10 mouse cellular contexts compared by ENCODE assay signal in the genomic region with DNA sequence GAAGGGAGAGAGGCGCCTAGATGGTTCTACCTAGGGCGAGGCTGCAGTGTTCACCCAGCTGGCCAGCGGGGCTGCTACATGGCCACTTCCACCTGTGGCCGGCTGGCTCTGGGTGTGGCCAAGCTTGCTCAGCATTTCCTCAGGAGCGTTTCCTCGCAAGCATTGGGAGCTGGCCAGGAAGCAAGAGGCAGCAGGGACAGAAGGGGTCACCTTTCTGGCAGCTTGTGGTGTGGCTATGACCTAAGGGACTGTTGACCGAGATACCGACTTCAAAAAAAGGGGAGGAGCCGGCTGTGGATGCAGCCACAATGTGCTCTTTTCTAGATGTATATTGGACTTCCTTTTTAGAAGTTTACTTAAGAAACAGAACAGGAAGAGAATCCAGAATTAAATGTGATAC. TPM values are rescaled to one million over a fixed set of nuclear protein-coding genes. Genes with fewer than 3 reads are reported as not detected.
DNase-seq lines count a peak whose midpoint lies in the region; ATAC-seq lines count a peak whose summit lies in the region.
"Had no signal": no experiment of that assay in that cellular context is flagged by ENCODE, and none has a peak within 500 bp of the region (broad histone marks: within the 10 kb centered on the region; RNA-seq: fewer than 3 reads in every experiment).

No protein-coding gene starts in this region.

- H3K9ac ChIP-seq in intestine, embryonic 16.5 days (ENCODE audit: low read depth, low read length) = no peak overlapping the region
- peak overlapping the region; percentile 2; the same call in 1 of the 2 replicates for H3K9ac ChIP-seq in lung, embryonic 16.5 days (ENCODE audit: low read length)
- H3K9ac ChIP-seq: forebrain, embryonic 12.5 days had no signal

- H3K4me2 ChIP-seq in intestine, embryonic 16.5 days (ENCODE audit: low read depth, low read length) = peak overlapping the region; percentile 19; the same call in 1 of the 2 replicates
- H3K4me2 ChIP-seq in lung, embryonic 16.5 days (ENCODE audit: low read depth, low read length) = peak overlapping the region; percentile 33; the same call in 1 of the 2 replicates
- H3K4me2 ChIP-seq: forebrain, embryonic 12.5 days had no signal

- no peak for ATAC-seq in intestine, embryonic 16.5 days
- no peak for ATAC-seq in lung, embryonic 16.5 days (ENCODE audit: low read depth)
- no peak for ATAC-seq in erythroblast, adult 5-6 weeks (replicated peaks; ENCODE audit: low FRiP score, poor library complexity, severe bottlenecking)

- H3K27me3 ChIP-seq in intestine, embryonic 16.5 days (replicated peaks; ENCODE audit: control insufficient read depth, insufficient read depth, low read length) = peaks cover 24% of the 10 kb centered on the region
- peaks cover 2% of the 10 kb centered on the region; the same call in 1 of the 2 replicates for H3K27me3 ChIP-seq in lung, embryonic 16.5 days (ENCODE audit: control insufficient read depth, insufficient read depth, low read depth, low read length)

- peak; percentile 31 for DNase-seq in NIH3T3 (ENCODE audit: low read depth)
- DNase-seq in gastrocnemius, postnatal 14 days = peak; percentile 69
- no peak for DNase-seq in frontal cortex, adult 2 months (ENCODE audit: extremely low spot score in 1 of 2, low spot score in 1 of 2)
- DNase-seq in layer of hippocampus, adult 11-12 months (ENCODE audit: low spot score) = no peak
- DNase-seq: retina, postnatal 1 day had no signal

- intact Hi-C loops in gastrocnemius, postnatal 14 days (cut with DNase I; ENCODE audit: low total_unique reads) = no loop called here

- H3K4me3 ChIP-seq in intestine, embryonic 16.5 days (ENCODE audit: low read length) = peak overlapping the region; percentile 6
- H3K4me3 ChIP-seq in lung, embryonic 16.5 days (ENCODE audit: low read length) = peak overlapping the region; percentile 27
- H3K4me3 ChIP-seq: forebrain, embryonic 12.5 days; megakaryocyte, embryonic 14.5 days had no signal

- H3K27ac ChIP-seq in intestine, embryonic 16.5 days (ENCODE audit: low read length) = no peak overlapping the region
- peak overlapping the region; percentile 34; the same call in 1 of the 2 replicates for H3K27ac ChIP-seq in lung, embryonic 16.5 days (ENCODE audit: low read length)
- H3K27ac ChIP-seq: forebrain, embryonic 12.5 days had no signal

- no peaks in the 10 kb centered on the region for H3K36me3 ChIP-seq in intestine, embryonic 16.5 days (ENCODE audit: control insufficient read depth, insufficient read depth, low read length)
- H3K36me3 ChIP-seq in lung, embryonic 16.5 days (ENCODE audit: control insufficient read depth, insufficient read depth, low read length) = no peaks in the 10 kb centered on the region
- H3K36me3 ChIP-seq: forebrain, embryonic 12.5 days had no signal

- H3K9me3 ChIP-seq in intestine, embryonic 16.5 days (ENCODE audit: control insufficient read depth, low read length) = no peaks in the 10 kb centered on the region
- no peaks in the 10 kb centered on the region for H3K9me3 ChIP-seq in lung, embryonic 16.5 days (ENCODE audit: control insufficient read depth, low read length)
- H3K9me3 ChIP-seq: forebrain, embryonic 12.5 days; megakaryocyte, embryonic 14.5 days had no signal

- 28% methylated on average over 9 of the region's 9 CpGs for WGBS in intestine, embryonic 16.5 days
- WGBS in lung, embryonic 16.5 days = 19% methylated on average over 9 of the region's 9 CpGs

- peaks cover 34% of the 10 kb centered on the region for H3K4me1 ChIP-seq in intestine, embryonic 16.5 days (ENCODE audit: control insufficient read depth, insufficient read depth, low read length)
- peaks cover 35% of the 10 kb centered on the region for H3K4me1 ChIP-seq in lung, embryonic 16.5 days (replicated peaks; ENCODE audit: control insufficient read depth, insufficient read depth, low read length)

RNA-seq across cellular contexts. Expression of a gene that starts 0.6 kb away (rescaled TPM):
- total RNA-seq in gastrocnemius, postnatal 14 days (2021) = 100 to 1,000 TPM in 1 of 2 experiments, 10 to 100 TPM in 1; 92.1 to 338 TPM
- polyA plus RNA-seq in intestine, embryonic 16.5 days (2015; fragmentation: Nextera tagmentation; extraction: Ambion mirVana) = 110 and 113 TPM in 2 replicates
- polyA plus RNA-seq in lung, embryonic 16.5 days (2015; fragmentation: Nextera tagmentation; extraction: Ambion mirVana) = 298 and 312 TPM in 2 replicates
- total RNA-seq in erythroblast, adult 5-6 weeks (2015; ENCODE audit: low replicate concordance) = 3.8 TPM in 1 of 2 replicates, not detected in the other
- total RNA-seq in erythroblast, adult 5-6 weeks (2017; ENCODE audit: low replicate concordance) = 0.28 TPM in 1 of 2 replicates, not detected in the other
- polyA plus RNA-seq in frontal cortex, adult 2 months (2012; rRNA removed) = 23.9 and 24.0 TPM in 2 replicates

Comparison
In these comparisons a context has a peak if more than half of its experiments do, and no peak if none do; other contexts are left out.
1. DNase-seq: peak in NIH3T3 (single experiment) and gastrocnemius, postnatal 14 days (single experiment); none in frontal cortex, adult 2 months (0 of 2) and layer of hippocampus, adult 11-12 months (single experiment).